Mouse (Mus musculus) neural tube, embryonic 10.5 days (tissue): ENCODE results near the gene Spib.
A peak's percentile ranks its signal among the peaks of the same experiment; 100 is the strongest.

ENCODE experiments used
- DNase-seq: peaks from one replicate; pipeline ENCODE4 v3.0.0-alpha.2; 2017; ENCODE audit warnings: low spot score; ENCODE audit errors: extremely low spot score

Gene Spib

GRCm38 (mm10) chr7:44487936-44488335 is 43.9 kb downstream of the Spib start:
- DNase-seq = no peak

- DNase-seq = no peak
These were observed 44.8 kb downstream of the Spib start for GRCm38 (mm10) chr7:44486927-44487575.

GRCm38 (mm10) chr7:44485572-44486195 is 46.2 kb downstream of the Spib start:
- DNase-seq = no peak

GRCm38 (mm10) chr7:44484841-44485571 is 46.9 kb downstream of the Spib start:
- peak; percentile 88 for DNase-seq

- DNase-seq = no peak
These were observed 47.8 kb downstream of the Spib start for GRCm38 (mm10) chr7:44484109-44484508.

- no peak for DNase-seq
These were observed 48.9 kb downstream of the Spib start for GRCm38 (mm10) chr7:44482836-44483435.
